In the genomic region with DNA sequence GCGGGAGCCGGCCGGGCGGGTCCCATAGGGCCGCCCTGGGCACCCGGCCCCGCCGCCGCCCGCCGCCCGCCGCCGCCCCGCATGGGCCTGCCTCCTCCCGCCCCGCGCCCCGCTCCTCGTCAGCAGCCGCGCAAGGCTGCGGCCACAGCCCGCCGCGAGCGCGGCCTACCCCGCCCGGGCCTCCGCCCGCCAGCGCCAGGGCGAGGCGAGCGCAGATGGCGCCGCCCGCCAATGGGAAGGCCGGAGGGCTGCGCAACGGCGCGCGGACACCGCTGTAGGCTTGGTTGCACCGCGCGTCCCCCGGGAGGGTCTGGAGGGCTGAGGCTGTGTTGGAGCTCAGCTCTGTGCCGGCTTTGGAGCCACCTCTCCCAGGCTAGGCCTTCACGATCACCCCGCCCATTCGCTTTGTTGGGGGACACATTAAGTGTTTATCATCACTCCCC, we compare ENCODE assay signal across 8 mouse cellular contexts. TPM values are rescaled to one million over a fixed set of nuclear protein-coding genes. Genes with fewer than 3 reads are reported as not detected.
DNase-seq lines count a peak whose midpoint lies in the region; ATAC-seq and TF ChIP-seq lines count a peak whose summit lies in the region.

No protein-coding gene starts in this region.

- H3K9me3 ChIP-seq in liver, embryonic 11.5 days (ENCODE audit: control insufficient read depth, low read length): no peaks in the 10 kb centered on the region

- peak overlapping the region; percentile 82 for H3K9ac ChIP-seq in liver, embryonic 11.5 days (ENCODE audit: low read depth, low read length)

- peaks cover 28% of the 10 kb centered on the region for H3K4me1 ChIP-seq in liver, embryonic 11.5 days (replicated peaks; ENCODE audit: control insufficient read depth, insufficient read depth, low read length)

- H3K27ac ChIP-seq in liver, embryonic 11.5 days (ENCODE audit: low read depth, low read length): peak overlapping the region; percentile 74

- H3ac ChIP-seq in myocyte (ENCODE audit: control insufficient read depth, insufficient read length): peak overlapping the region; percentile 63

- ATAC-seq in liver, embryonic 11.5 days (replicated peaks; ENCODE audit: low FRiP score): peak; percentile 83

- no peaks in the 10 kb centered on the region for H3K36me3 ChIP-seq in liver, embryonic 11.5 days (ENCODE audit: control insufficient read depth, insufficient read depth, low read length)
- no peaks in the 10 kb centered on the region for H3K36me3 ChIP-seq in myocyte (ENCODE audit: control insufficient read depth, insufficient read depth)
- H3K36me3 ChIP-seq in splenic B cell, adult 2 months (ENCODE audit: control insufficient read depth, insufficient read depth, low read length, poor library complexity, severe bottlenecking): no peaks in the 10 kb centered on the region

- peak; percentile 77 for TF ChIP-seq POLR2A in myocyte (IDR thresholded peaks at IDR 0.05; ENCODE audit: insufficient read length, low read depth)

- H3K4me2 ChIP-seq in liver, embryonic 11.5 days: peak overlapping the region; percentile 97
- peak overlapping the region; percentile 94 for H3K4me2 ChIP-seq in myocyte (ENCODE audit: low read depth)

- no peaks in the 10 kb centered on the region for H3K27me3 ChIP-seq in liver, embryonic 11.5 days (replicated peaks; ENCODE audit: control insufficient read depth, insufficient read depth, low read length)
- H3K27me3 ChIP-seq in myocyte (ENCODE audit: control insufficient read depth, insufficient read depth, insufficient read length): no peaks in the 10 kb centered on the region
- H3K27me3 ChIP-seq in splenic B cell, adult 2 months (ENCODE audit: control insufficient read depth, insufficient read depth, low read length, poor library complexity, severe bottlenecking): 0 out of 2 replicates have a peak, but pooled peaks cover 2% of the 10 kb centered on the region

- under 1% methylated on average over 35 of the region's 54 CpGs for WGBS in liver, embryonic 11.5 days

- peak; percentile 99 for DNase-seq in heart, adult 11 months
- DNase-seq in heart, adult 8-10 months (ENCODE audit: low spot score): no peak
- DNase-seq in embryo, embryonic 10.5 days (ENCODE audit: low spot score): peak; percentile 89
- DNase-seq in gastrocnemius, postnatal 4 days (ENCODE audit: low spot score in 2 of 2): peak; percentile 66 to 80
- peak; percentile 54 for DNase-seq in kidney, adult 18-20 months
- DNase-seq in liver, embryonic 11.5 days (ENCODE audit: low spot score): peak; percentile 69
- DNase-seq in splenic B cell, adult 2 months (ENCODE audit: low read depth, low spot score): peak; percentile 27

- peaks cover 22% of the 10 kb centered on the region for H3K79me2 ChIP-seq in myocyte (ENCODE audit: control insufficient read depth, insufficient read depth)

- H3K4me3 ChIP-seq in liver, embryonic 11.5 days (ENCODE audit: low read depth, low read length): peak overlapping the region; percentile 78
- H3K4me3 ChIP-seq in myocyte: peak overlapping the region; percentile 61

TF ChIP-seq in myocyte, 11 proteins besides CTCF, POLR2A, EP300 and RAD21:
- TF ChIP-seq USF1 (IDR thresholded peaks at IDR 0.05; ENCODE audit: low read depth): no peak
- peak in 1 of 3 experiments; percentile 56 for TF ChIP-seq MYOG (IDR thresholded peaks at IDR 0.05; ENCODE audit: control insufficient read depth in 1 of 3, insufficient read depth in 1 of 3, insufficient read length in 2 of 3, low read depth in 2 of 3)
- no peak for TF ChIP-seq MAX (IDR thresholded peaks at IDR 0.05; ENCODE audit: low read depth)
- peak; percentile 78 for TF ChIP-seq POLR2AphosphoS2 (IDR thresholded peaks at IDR 0.05; ENCODE audit: insufficient read length, low read depth)
- peak in 1 of 3 experiments; percentile 55 for TF ChIP-seq MYOD1 (IDR thresholded peaks at IDR 0.05; ENCODE audit: control insufficient read depth in 1 of 3, insufficient read length in 2 of 3, low read depth in 2 of 3)
- TF ChIP-seq REST (IDR thresholded peaks at IDR 0.05; ENCODE audit: insufficient read depth, insufficient read length): no peak
- TF ChIP-seq TCF3 (IDR thresholded peaks at IDR 0.05; ENCODE audit: insufficient read length, low read depth): no peak
- no peak for TF ChIP-seq SRF (IDR thresholded peaks at IDR 0.05; ENCODE audit: control insufficient read depth, insufficient read length, low read depth)
- no peak for TF ChIP-seq CEBPB (IDR thresholded peaks at IDR 0.05; ENCODE audit: insufficient read depth, poor library complexity, severe bottlenecking)
- no peak for TF ChIP-seq TCF12 (IDR thresholded peaks at IDR 0.05; ENCODE audit: insufficient read depth, poor library complexity, severe bottlenecking)
- TF ChIP-seq E2F4 (IDR thresholded peaks at IDR 0.05; ENCODE audit: insufficient read depth): no peak

RNA-seq across cellular contexts. Expression of a gene that starts 0.5 kb away (rescaled TPM):
- 10 to 100 TPM; 27.5 to 31.3 (median 28.9) TPM for total RNA-seq in heart, adult 8-10 months (2022)
- total RNA-seq in gastrocnemius, postnatal 4 days (2021): 10 to 100 TPM; 27.0 to 29.6 TPM
- polyA plus RNA-seq in liver, embryonic 11.5 days (2014; fragmentation: Nextera tagmentation; extraction: Ambion mirVana): 24.6 and 28.1 TPM in 2 replicates
- polyA plus RNA-seq in myocyte (2012; fragmentation: generic; extraction: Trizol): 35.2 TPM

RNA-seq across cellular contexts. Expression of a gene that starts 25.8 kb away (rescaled TPM):
- total RNA-seq in heart, adult 8-10 months (2022): 10 to 100 TPM; 15.3 to 16.7 (median 16.0) TPM
- 10 to 100 TPM; 20.9 to 22.0 TPM for total RNA-seq in gastrocnemius, postnatal 4 days (2021)
- polyA plus RNA-seq in liver, embryonic 11.5 days (2014; fragmentation: Nextera tagmentation; extraction: Ambion mirVana): 7.2 TPM in 2 replicates
- 6.9 TPM for polyA plus RNA-seq in myocyte (2012; fragmentation: generic; extraction: Trizol)
